Mouse (Mus musculus) myocyte (in vitro differentiated cells): Measurements from ENCODE around the gene Siva1. TPM values are rescaled to one million over a fixed set of nuclear protein-coding genes. Genes with fewer than 3 reads are reported as not detected.

ENCODE experiments used
- H3K27me3 ChIP-seq: one replicate; pipeline ENCODE4 v1.6.1; 2011; ENCODE audit not compliant: control insufficient read depth, insufficient read depth, insufficient read length
- H3K36me3 ChIP-seq: one replicate; pipeline ENCODE4 v1.6.1; 2011; ENCODE audit not compliant: control insufficient read depth, insufficient read depth
- H3K4me2 ChIP-seq: one replicate; pipeline ENCODE4 v1.6.1; 2011; ENCODE audit warnings: low read depth, control low read depth
- H3K4me3 ChIP-seq: one replicate; pipeline ENCODE4 v1.5.1; 2011; ENCODE audit warnings: mild to moderate bottlenecking, control low read depth, moderate library complexity
- H3K79me2 ChIP-seq: one replicate; pipeline ENCODE4 v1.6.1; 2011; ENCODE audit not compliant: control insufficient read depth, insufficient read depth
- H3ac ChIP-seq: one replicate; pipeline ENCODE4 v1.6.1; 2011; ENCODE audit not compliant: control insufficient read depth, insufficient read length
- CEBPB ChIP-seq: IDR thresholded peaks from 2 replicates; pipeline ENCODE4 v1.6.1; 2011; ENCODE audit warnings: mild to moderate bottlenecking, moderate library complexity; ENCODE audit not compliant: poor library complexity, insufficient read depth, severe bottlenecking
- E2F4 ChIP-seq: IDR thresholded peaks from one replicate; pipeline ENCODE4 v1.6.1; 2011; ENCODE audit warnings: mild to moderate bottlenecking, control low read depth, moderate library complexity; ENCODE audit not compliant: insufficient read depth
- MAX ChIP-seq: IDR thresholded peaks from one replicate; pipeline ENCODE4 v1.6.1; 2011; ENCODE audit warnings: low read depth, mild to moderate bottlenecking, control low read depth
- MYOD1 ChIP-seq, 3 experiments: IDR thresholded peaks; one replicate each; pipeline ENCODE4 v1.6.1; 2011; ENCODE audit warnings: control low read depth in 2 of 3, low read depth in 2 of 3, mild to moderate bottlenecking in 2 of 3, moderate library complexity in 1 of 3; ENCODE audit not compliant: insufficient read length in 2 of 3, control insufficient read depth in 1 of 3
- MYOG ChIP-seq, 3 experiments: IDR thresholded peaks; one replicate each; pipeline ENCODE4 v1.6.1; 2011; ENCODE audit warnings: control low read depth in 2 of 3, low read depth in 2 of 3, mild to moderate bottlenecking in 2 of 3; ENCODE audit not compliant: insufficient read length in 2 of 3, control insufficient read depth in 1 of 3, insufficient read depth in 1 of 3
- POLR2A ChIP-seq: IDR thresholded peaks from one replicate; pipeline ENCODE4 v1.6.1; 2011; ENCODE audit warnings: low read depth, mild to moderate bottlenecking, control low read depth, moderate library complexity; ENCODE audit not compliant: insufficient read length
- POLR2AphosphoS2 ChIP-seq: IDR thresholded peaks from one replicate; pipeline ENCODE4 v1.6.1; 2011; ENCODE audit warnings: low read depth, control low read depth; ENCODE audit not compliant: insufficient read length
- REST ChIP-seq: IDR thresholded peaks from one replicate; pipeline ENCODE4 v1.6.1; 2011; ENCODE audit warnings: mild to moderate bottlenecking, control low read depth, moderate library complexity; ENCODE audit not compliant: insufficient read depth, insufficient read length
- SRF ChIP-seq: IDR thresholded peaks from one replicate; pipeline ENCODE4 v1.6.1; 2011; ENCODE audit warnings: low read depth; ENCODE audit not compliant: control insufficient read depth, insufficient read length
- TCF12 ChIP-seq: IDR thresholded peaks from one replicate; pipeline ENCODE4 v1.6.1; 2011; ENCODE audit warnings: mild to moderate bottlenecking, control low read depth; ENCODE audit not compliant: poor library complexity, insufficient read depth, severe bottlenecking
- TCF3 ChIP-seq: IDR thresholded peaks from one replicate; pipeline ENCODE4 v1.6.1; 2011; ENCODE audit warnings: low read depth, control low read depth; ENCODE audit not compliant: insufficient read length
- USF1 ChIP-seq: IDR thresholded peaks from one replicate; pipeline ENCODE4 v1.6.1; 2011; ENCODE audit warnings: low read depth, mild to moderate bottlenecking, control low read depth, moderate library complexity
- polyA plus RNA-seq: library from polyadenylated mRNA; unstranded; fragments of >200 nt; fragmentation: generic; extraction: Trizol; gene quantifications from one replicate; pipeline ENCODE4 v1.2.1, GENCODE M21; 2012; ENCODE audit warnings: missing spikeins

Siva1 gene
- polyA plus RNA-seq, 1 experiment, result 85.6 TPM

GRCm38 (mm10) chr12:112663303-112663702 lies 18.8 kb downstream of the Siva1 start:
- no peaks in the 10 kb centered on the region for H3K27me3 ChIP-seq
- no peak overlapping the region for H3K4me2 ChIP-seq
- TF ChIP-seq POLR2A, result no peak
- TF ChIP-seq CEBPB, result no peak
- TF ChIP-seq TCF12, result no peak
- no peak for TF ChIP-seq MAX
- TF ChIP-seq MYOG (IDR thresholded peaks at IDR 0.05; ENCODE audit: control insufficient read depth in 1 of 3, insufficient read depth in 1 of 3, insufficient read length in 2 of 3, low read depth in 2 of 3), result no peak
- TF ChIP-seq SRF, result no peak
- TF ChIP-seq REST, result no peak
- peaks cover 27% of the 10 kb centered on the region for H3K36me3 ChIP-seq
- H3K4me3 ChIP-seq, result no peak overlapping the region
- peaks cover 27% of the 10 kb centered on the region for H3K79me2 ChIP-seq
- no peak overlapping the region for H3ac ChIP-seq

- TF ChIP-seq POLR2AphosphoS2 (no peak), SRF (no peak), CEBPB (no peak), USF1 (no peak), TCF12 (no peak)
- H3K36me3 ChIP-seq, result peaks cover 23% of the 10 kb centered on the region
Observed at GRCm38 (mm10) chr12:112663716-112664115, 19.2 kb downstream of the Siva1 start.

GRCm38 (mm10) chr12:112664124-112664523 lies 19.6 kb downstream of the Siva1 start:
- H3K4me3 ChIP-seq, result no peak overlapping the region
- no peaks in the 10 kb centered on the region for H3K27me3 ChIP-seq
- TF ChIP-seq MYOG (IDR thresholded peaks at IDR 0.05; ENCODE audit: control insufficient read depth in 1 of 3, insufficient read depth in 1 of 3, insufficient read length in 2 of 3, low read depth in 2 of 3), result no peak
- H3K4me2 ChIP-seq, result no peak overlapping the region
- peaks cover 35% of the 10 kb centered on the region for H3K79me2 ChIP-seq
- H3K36me3 ChIP-seq, result peaks cover 22% of the 10 kb centered on the region
- no peak overlapping the region for H3ac ChIP-seq

More at GRCm38 (mm10) chr12:112663716-112664115, 19.2 kb downstream of the Siva1 start:
- H3K4me2 ChIP-seq, result no peak overlapping the region
- no peak overlapping the region for H3K4me3 ChIP-seq
- H3ac ChIP-seq, result no peak overlapping the region
- no peaks in the 10 kb centered on the region for H3K27me3 ChIP-seq
- peaks cover 31% of the 10 kb centered on the region for H3K79me2 ChIP-seq

GRCm38 (mm10) chr12:112664656-112665055 lies 20.2 kb downstream of the Siva1 start:
- TF ChIP-seq POLR2AphosphoS2 (no peak), SRF (no peak), TCF3 (no peak), TCF12 (no peak)
- peaks cover 40% of the 10 kb centered on the region for H3K79me2 ChIP-seq
- no peak overlapping the region for H3ac ChIP-seq
- H3K4me3 ChIP-seq, result no peak overlapping the region
- no peak overlapping the region for H3K4me2 ChIP-seq
- H3K27me3 ChIP-seq, result no peaks in the 10 kb centered on the region
- H3K36me3 ChIP-seq, result peaks cover 22% of the 10 kb centered on the region

- TF ChIP-seq REST (no peak), POLR2A (no peak), CEBPB (no peak), SRF (no peak), MAX (no peak), MYOG (IDR thresholded peaks at IDR 0.05; ENCODE audit: control insufficient read depth in 1 of 3, insufficient read depth in 1 of 3, insufficient read length in 2 of 3, low read depth in 2 of 3) (no peak), TCF3 (no peak), USF1 (no peak), TCF12 (no peak), POLR2AphosphoS2 (no peak), E2F4 (no peak), MYOD1 (IDR thresholded peaks at IDR 0.05; ENCODE audit: control insufficient read depth in 1 of 3, insufficient read length in 2 of 3, low read depth in 2 of 3) (no peak)
- H3K27me3 ChIP-seq, result no peaks in the 10 kb centered on the region
- H3K4me2 ChIP-seq, result no peak overlapping the region
- H3K36me3 ChIP-seq, result peaks cover 15% of the 10 kb centered on the region
- no peak overlapping the region for H3K4me3 ChIP-seq
- peaks cover 48% of the 10 kb centered on the region for H3K79me2 ChIP-seq
- H3ac ChIP-seq, result no peak overlapping the region
Observed at GRCm38 (mm10) chr12:112665445-112665844, 21.0 kb downstream of the Siva1 start.
